Mouse (Mus musculus) MEL (cell line): ENCODE results near the gene Mpz.

Experiments used
- CTCF ChIP-seq, 3 experiments: IDR thresholded peaks in 2 of 3; conservative IDR thresholded peaks in 1 of 3; 2 replicates each; pipeline ENCODE4 v1.5.1; 2011 to 2012; ENCODE audit warnings: low read length in 3 of 3, low read depth in 2 of 3, mild to moderate bottlenecking in 2 of 3, improper control_type of control experiment in 1 of 3, inconsistent platforms in 1 of 3, mixed read lengths in 1 of 3, moderate library complexity in 1 of 3; ENCODE audit not compliant: control insufficient read depth in 1 of 3, insufficient read depth in 1 of 3, poor library complexity in 1 of 3, severe bottlenecking in 1 of 3
- EP300 ChIP-seq, 2 experiments: IDR thresholded peaks; 2 replicates each; pipeline ENCODE4 v1.6.1; 2011; ENCODE audit warnings: improper control_type of control experiment in 2 of 2, low read length in 2 of 2, low read depth in 1 of 2, mild to moderate bottlenecking in 1 of 2
- SIN3A ChIP-seq: IDR thresholded peaks from 2 replicates; pipeline ENCODE4 v1.6.1; 2012; ENCODE audit warnings: low read length, improper control_type of control experiment, inconsistent platforms
- TAL1 ChIP-seq: IDR thresholded peaks from 2 replicates; pipeline ENCODE4 v1.6.1; 2012; ENCODE audit warnings: mild to moderate bottlenecking, inconsistent platforms, low read length, moderate library complexity, mixed read lengths
- TCF12 ChIP-seq: IDR thresholded peaks from 2 replicates; pipeline ENCODE4 v1.6.1; 2014; ENCODE audit warnings: low read depth, mild to moderate bottlenecking, inconsistent platforms, low read length, improper control_type of control experiment, moderate library complexity

DNA sequence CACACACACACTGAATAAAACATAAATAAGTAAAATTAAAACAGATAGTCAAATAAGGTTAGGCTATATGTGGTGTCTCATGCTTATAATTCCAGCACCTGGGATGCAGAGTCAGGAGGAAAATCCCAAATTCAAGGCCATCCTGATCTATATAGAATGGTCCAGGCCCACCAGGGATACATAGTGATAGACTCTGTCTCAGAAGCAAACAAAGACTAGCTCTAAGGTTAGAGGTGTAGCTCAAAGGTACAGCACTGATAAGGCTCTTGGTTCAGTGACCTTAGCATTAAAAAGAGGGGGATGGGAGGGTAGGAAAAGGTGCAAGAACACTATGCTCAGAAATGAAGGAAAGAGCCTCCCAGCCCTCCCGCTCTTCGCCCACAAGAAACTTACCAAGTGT, 14.9 kb upstream of the Mpz start:
- TF ChIP-seq EP300 (IDR thresholded peaks at IDR 0.05; ENCODE audit: low read depth in 1 of 2, low read length in 2 of 2) (no peak), TCF12 (no peak), TAL1 (no peak), SIN3A (no peak), CTCF (IDR thresholded peaks at IDR 0.05 in 2 of 3, conservative IDR thresholded peaks at IDR 0.05 in 1 of 3; ENCODE audit: control insufficient read depth in 1 of 3, insufficient read depth in 1 of 3, low read depth in 2 of 3, low read length in 3 of 3, poor library complexity in 1 of 3, severe bottlenecking in 1 of 3) (no peak)
